Mouse (Mus musculus): Measurements from ENCODE around the gene Mbtd1.
"Not testable (repeated sequence)": the region's sequence is repeated elsewhere in the genome, so short reads cannot be mapped to it uniquely, and the experiment has no call there.

Mbtd1 gene

GRCm38 (mm10) chr11:93885572-93886410 lies at the start of gene Mbtd1, which contains the start of gene Utp18:
Gene Mbtd1, plus strand, starts transcription at chr11:93885852.
Gene Utp18, minus strand, starts transcription at chr11:93885766.
- DNase-seq (ENCODE audit: low spot score): peak; percentile 97

- DNase-seq (ENCODE audit: low spot score): no peak
Measured at GRCm38 (mm10) chr11:93847342-93847741, 38.3 kb upstream of the Mbtd1 start.

GRCm38 (mm10) chr11:93852546-93852945 lies 33.1 kb upstream of the Mbtd1 start:
- no peak for DNase-seq (ENCODE audit: low spot score)

- peak; percentile 70 for DNase-seq (ENCODE audit: low spot score)
Measured at GRCm38 (mm10) chr11:93856284-93856955, 29.2 kb upstream of the Mbtd1 start.

- no peak for DNase-seq (ENCODE audit: low spot score)
Measured at GRCm38 (mm10) chr11:93860540-93861172, 25.0 kb upstream of the Mbtd1 start.

GRCm38 (mm10) chr11:93861193-93861592 lies 24.5 kb upstream of the Mbtd1 start:
- no peak for DNase-seq (ENCODE audit: low spot score)

- no peak for DNase-seq (ENCODE audit: low spot score)
Measured at GRCm38 (mm10) chr11:93862045-93862623, 23.5 kb upstream of the Mbtd1 start.

- no peak for DNase-seq (ENCODE audit: low spot score)
Measured at GRCm38 (mm10) chr11:93862638-93863037, 23.0 kb upstream of the Mbtd1 start.

- DNase-seq (ENCODE audit: low spot score): no peak
Measured at GRCm38 (mm10) chr11:93884068-93884467, 1.6 kb upstream of the Mbtd1 start.

- DNase-seq (ENCODE audit: low spot score): peak; percentile 72
Measured at GRCm38 (mm10) chr11:93884901-93885571, 616 bp upstream of the Mbtd1 start.

GRCm38 (mm10) chr11:93886411-93887079 lies 893 bp downstream of the Mbtd1 start:
- DNase-seq (ENCODE audit: low spot score): peak; percentile 20

GRCm38 (mm10) chr11:93887080-93887447 lies 1.4 kb downstream of the Mbtd1 start:
- DNase-seq (ENCODE audit: low spot score): no peak

- no peak for DNase-seq (ENCODE audit: low spot score)
Measured at GRCm38 (mm10) chr11:93897732-93898131, 12.1 kb downstream of the Mbtd1 start.

- no peak for DNase-seq (ENCODE audit: low spot score)
Measured at GRCm38 (mm10) chr11:93906834-93907233, 21.2 kb downstream of the Mbtd1 start.

- DNase-seq (ENCODE audit: low spot score): no peak
Measured at GRCm38 (mm10) chr11:93907839-93908238, 22.2 kb downstream of the Mbtd1 start.

- no peak for DNase-seq (ENCODE audit: low spot score)
Measured at GRCm38 (mm10) chr11:93908829-93909228, 23.2 kb downstream of the Mbtd1 start.

- DNase-seq (ENCODE audit: low spot score): no peak
Measured at GRCm38 (mm10) chr11:93911603-93912002, 26.0 kb downstream of the Mbtd1 start.

- not testable (repeated sequence) for DNase-seq (ENCODE audit: low spot score)
Measured at GRCm38 (mm10) chr11:93915019-93915418, 29.4 kb downstream of the Mbtd1 start.

GRCm38 (mm10) chr11:93929106-93929505 lies 43.5 kb downstream of the Mbtd1 start:
- no peak for DNase-seq (ENCODE audit: low spot score)

GRCm38 (mm10) chr11:93940906-93941305 lies 55.3 kb downstream of the Mbtd1 start:
- DNase-seq (ENCODE audit: low spot score): no peak

GRCm38 (mm10) chr11:93944986-93945385 lies 59.3 kb downstream of the Mbtd1 start:
- no peak for DNase-seq (ENCODE audit: low spot score)
